Mouse (Mus musculus): Measurements from ENCODE around the gene Wipi1. TPM values are rescaled to one million over a fixed set of nuclear protein-coding genes. Genes with fewer than 3 reads are reported as not detected.

Gene Wipi1
- polyA plus RNA-seq, 1 experiment from 2014 or later: 18.4 TPM

GRCm38 (mm10) chr11:109545700-109546143, 66.0 kb downstream of the Wipi1 start:
- no peak for DNase-seq (ENCODE audit: extremely low spot score, low spot score)
- Histone ChIP-seq H3K9me3 (no peaks in the 10 kb centered on the region), H3K27ac (no peak overlapping the region), H3K4me3 (no peak overlapping the region), H3K27me3 (ENCODE audit: poor library complexity, severe bottlenecking) (no peaks in the 10 kb centered on the region), H3K36me3 (replicated peaks) (no peaks in the 10 kb centered on the region), H3K4me1 (peaks cover 21% of the 10 kb centered on the region)
- WGBS: 79% methylated on average over 12 of the region's 12 CpGs

- no peak for DNase-seq (ENCODE audit: extremely low spot score, low spot score)
- WGBS: 73% methylated on average over 7 of the region's 7 CpGs
These were observed 66.5 kb downstream of the Wipi1 start for GRCm38 (mm10) chr11:109545265-109545664.

GRCm38 (mm10) chr11:109544432-109544831, 67.3 kb downstream of the Wipi1 start:
- Histone ChIP-seq H3K4me1 (peaks cover 23% of the 10 kb centered on the region), H3K9me3 (no peaks in the 10 kb centered on the region), H3K27me3 (ENCODE audit: poor library complexity, severe bottlenecking) (no peaks in the 10 kb centered on the region; the same call in 1 of the 2 replicates), H3K4me3 (no peak overlapping the region), H3K27ac (no peak overlapping the region), H3K36me3 (replicated peaks) (no peaks in the 10 kb centered on the region)
- WGBS: 70% methylated on average over 7 of the region's 7 CpGs
- DNase-seq (ENCODE audit: extremely low spot score, low spot score): no peak

More at GRCm38 (mm10) chr11:109545265-109545664, 66.5 kb downstream of the Wipi1 start:
- H3K27me3 ChIP-seq (ENCODE audit: poor library complexity, severe bottlenecking): no peaks in the 10 kb centered on the region; the same call in 1 of the 2 replicates
- no peaks in the 10 kb centered on the region for H3K9me3 ChIP-seq
- H3K4me3 ChIP-seq: no peak overlapping the region
- no peak overlapping the region for H3K27ac ChIP-seq
- no peaks in the 10 kb centered on the region for H3K36me3 ChIP-seq (replicated peaks)
- peaks cover 21% of the 10 kb centered on the region for H3K4me1 ChIP-seq

GRCm38 (mm10) chr11:109543466-109543865, 68.3 kb downstream of the Wipi1 start:
- H3K27me3 ChIP-seq (ENCODE audit: poor library complexity, severe bottlenecking): no peaks in the 10 kb centered on the region; the same call in 1 of the 2 replicates
- DNase-seq (ENCODE audit: extremely low spot score, low spot score): no peak
- H3K27ac ChIP-seq: 0 out of 2 replicates have a peak overlapping the region, but pooled peaks have one; percentile 25
- H3K36me3 ChIP-seq (replicated peaks): no peaks in the 10 kb centered on the region
- WGBS: 89% methylated on average over 9 of the region's 9 CpGs
- H3K4me3 ChIP-seq: no peak overlapping the region
- H3K9me3 ChIP-seq: no peaks in the 10 kb centered on the region
- H3K4me1 ChIP-seq: peaks cover 31% of the 10 kb centered on the region

GRCm38 (mm10) chr11:109539290-109539689, 72.5 kb downstream of the Wipi1 start:
- Histone ChIP-seq H3K9me3 (no peaks in the 10 kb centered on the region), H3K27me3 (ENCODE audit: poor library complexity, severe bottlenecking) (no peaks in the 10 kb centered on the region; the same call in 1 of the 2 replicates), H3K4me1 (peaks cover 19% of the 10 kb centered on the region), H3K36me3 (replicated peaks) (no peaks in the 10 kb centered on the region), H3K4me3 (no peak overlapping the region), H3K27ac (peak overlapping the region; percentile 59; the same call in 1 of the 2 replicates)
- no peak for DNase-seq (ENCODE audit: extremely low spot score, low spot score)
- WGBS: 62% methylated on average over 6 of the region's 6 CpGs

- Histone ChIP-seq H3K27ac (no peak overlapping the region), H3K36me3 (replicated peaks) (no peaks in the 10 kb centered on the region), H3K9me3 (no peaks in the 10 kb centered on the region), H3K27me3 (ENCODE audit: poor library complexity, severe bottlenecking) (no peaks in the 10 kb centered on the region; the same call in 1 of the 2 replicates), H3K4me1 (peaks cover 14% of the 10 kb centered on the region), H3K4me3 (no peak overlapping the region)
- WGBS: 90% methylated on average over 5 of the region's 5 CpGs
- DNase-seq (ENCODE audit: extremely low spot score, low spot score): no peak
These were observed 74.8 kb downstream of the Wipi1 start for GRCm38 (mm10) chr11:109536939-109537338.

- H3K9me3 ChIP-seq: no peaks in the 10 kb centered on the region
- peaks cover 14% of the 10 kb centered on the region for H3K4me1 ChIP-seq
- no peak overlapping the region for H3K27ac ChIP-seq
- H3K36me3 ChIP-seq (replicated peaks): no peaks in the 10 kb centered on the region
- no peak for DNase-seq (ENCODE audit: extremely low spot score, low spot score)
- WGBS: 86% methylated on average over 6 of the region's 6 CpGs
- H3K4me3 ChIP-seq: no peak overlapping the region
- H3K27me3 ChIP-seq (ENCODE audit: poor library complexity, severe bottlenecking): no peaks in the 10 kb centered on the region; the same call in 1 of the 2 replicates
These were observed 75.8 kb downstream of the Wipi1 start for GRCm38 (mm10) chr11:109535966-109536365.

GRCm38 (mm10) chr11:109530030-109530429, 81.7 kb downstream of the Wipi1 start:
- Histone ChIP-seq H3K27me3 (ENCODE audit: poor library complexity, severe bottlenecking) (no peaks in the 10 kb centered on the region), H3K36me3 (replicated peaks) (no peaks in the 10 kb centered on the region), H3K4me1 (no peaks in the 10 kb centered on the region), H3K9me3 (no peaks in the 10 kb centered on the region), H3K27ac (no peak overlapping the region), H3K4me3 (no peak overlapping the region)
- DNase-seq (ENCODE audit: extremely low spot score, low spot score): no peak
- 88% methylated on average over 4 of the region's 4 CpGs for WGBS

GRCm38 (mm10) chr11:109525571-109525970, 86.2 kb downstream of the Wipi1 start:
- Histone ChIP-seq H3K27me3 (ENCODE audit: poor library complexity, severe bottlenecking) (0 out of 2 replicates have a peak, but pooled peaks cover 6% of the 10 kb centered on the region), H3K9me3 (no peaks in the 10 kb centered on the region), H3K4me1 (peaks cover 12% of the 10 kb centered on the region), H3K4me3 (no peak overlapping the region), H3K27ac (no peak overlapping the region), H3K36me3 (replicated peaks) (no peaks in the 10 kb centered on the region)
- 89% methylated on average over 4 of the region's 4 CpGs for WGBS
- no peak for DNase-seq (ENCODE audit: extremely low spot score, low spot score)

- H3K4me3 ChIP-seq: no peak overlapping the region
- WGBS: 89% methylated on average over 5 of the region's 5 CpGs
- H3K9me3 ChIP-seq: no peaks in the 10 kb centered on the region
- 0 out of 2 replicates have a peak, but pooled peaks cover 6% of the 10 kb centered on the region for H3K27me3 ChIP-seq (ENCODE audit: poor library complexity, severe bottlenecking)
- H3K27ac ChIP-seq: no peak overlapping the region
- H3K4me1 ChIP-seq: peaks cover 13% of the 10 kb centered on the region
- no peaks in the 10 kb centered on the region for H3K36me3 ChIP-seq (replicated peaks)
- DNase-seq (ENCODE audit: extremely low spot score, low spot score): no peak
These were observed 86.9 kb downstream of the Wipi1 start for GRCm38 (mm10) chr11:109524869-109525268.

Other genes with a start within 250 kb of the Wipi1 start
- 16.8 and 18.3 TPM in 2 replicates for gene Gna13, start 249.1 kb downstream of the Wipi1 start, polyA plus RNA-seq (2016; fragmentation: Nextera tagmentation; extraction: Ambion mirVana)
- not detected in 2 replicates for gene 9930022D16Rik, start 198.1 kb downstream of the Wipi1 start, polyA plus RNA-seq (2016; fragmentation: Nextera tagmentation; extraction: Ambion mirVana)
- gene Amz2, start 186.0 kb downstream of the Wipi1 start, polyA plus RNA-seq (2016; fragmentation: Nextera tagmentation; extraction: Ambion mirVana): 41.9 and 44.4 TPM in 2 replicates
- 2.2 and 2.8 TPM in 2 replicates for gene Arsg, start 138.6 kb downstream of the Wipi1 start, polyA plus RNA-seq (2016; fragmentation: Nextera tagmentation; extraction: Ambion mirVana)
- gene Slc16a6, start 138.4 kb downstream of the Wipi1 start, polyA plus RNA-seq (2016; fragmentation: Nextera tagmentation; extraction: Ambion mirVana): 6.5 and 6.8 TPM in 2 replicates
- gene Prkar1a, start 37.4 kb upstream of the Wipi1 start, polyA plus RNA-seq (2016; fragmentation: Nextera tagmentation; extraction: Ambion mirVana): 300 TPM in 2 replicates
- 1.2 and 2.0 TPM in 2 replicates for gene Fam20a, start 110.3 kb upstream of the Wipi1 start, polyA plus RNA-seq (2016; fragmentation: Nextera tagmentation; extraction: Ambion mirVana)
- gene 1700012B07Rik, start 216.1 kb upstream of the Wipi1 start, polyA plus RNA-seq (2016; fragmentation: Nextera tagmentation; extraction: Ambion mirVana): not detected in 2 replicates

Measured in forebrain, embryonic 10.5 days (tissue).